Mouse (Mus musculus) E14TG2a.4 (cell line): ENCODE data around the gene Slc25a12.

Experiments
- CTCF ChIP-seq: conservative IDR thresholded peaks from 2 replicates; pipeline ENCODE4 v1.5.1; 2014; ENCODE audit warnings: low read length
- NANOG ChIP-seq: IDR thresholded peaks from 2 replicates; pipeline ENCODE4 v1.6.1; 2014; ENCODE audit warnings: borderline replicate concordance, low read length, mixed read lengths
- POU5F1 ChIP-seq: IDR thresholded peaks from 2 replicates; pipeline ENCODE4 v1.6.1; 2014; ENCODE audit warnings: low read length, borderline replicate concordance

- TF ChIP-seq CTCF (no peak), NANOG (no peak), POU5F1 (no peak)
Observed at GRCm38 (mm10) chr2:71323886-71324285, 43.7 kb downstream of the Slc25a12 start.
